Mouse (Mus musculus) heart, embryonic 16.5 days (tissue): ENCODE measurements around the gene Acot7. TPM values are rescaled to one million over a fixed set of nuclear protein-coding genes. Genes with fewer than 3 reads are reported as not detected.
A peak's percentile ranks its signal among the peaks of the same experiment; 100 is the strongest.

Experiments
- ATAC-seq: fragments of 200-750 bp; cut with Nextera tagmentation; replicated peaks from 2 replicates; pipeline ENCODE4 v1.8.0; 2017; ENCODE audit warnings: moderate number of reproducible peaks; ENCODE audit not compliant: insufficient read depth, low FRiP score; ENCODE audit errors: extremely low read depth
- H3K27ac ChIP-seq: fragments of 300-500 bp; sonication (generic); 2 replicates; pipeline ENCODE4 v1.5.1; 2014; ENCODE audit warnings: mild to moderate bottlenecking, low read length, control low read depth, moderate library complexity
- H3K27me3 ChIP-seq: fragments of 300-500 bp; sonication (generic); 2 replicates; pipeline ENCODE4 v1.6.1; 2014; ENCODE audit warnings: low read length, mixed read lengths; ENCODE audit not compliant: control insufficient read depth, insufficient read depth
- H3K36me3 ChIP-seq: fragments of 300-500 bp; sonication (generic); 2 replicates; pipeline ENCODE4 v1.6.1; 2014; ENCODE audit not compliant: control insufficient read depth, insufficient read depth
- H3K4me1 ChIP-seq: fragments of 300-500 bp; sonication (generic); 2 replicates; pipeline ENCODE4 v1.6.1; 2014; ENCODE audit warnings: low read length, mixed read lengths; ENCODE audit not compliant: control insufficient read depth, insufficient read depth
- H3K4me2 ChIP-seq: fragments of 300-500 bp; sonication (generic); 2 replicates; pipeline ENCODE4 v1.6.1; 2014; ENCODE audit warnings: low read depth, mild to moderate bottlenecking, control low read depth, low read length
- H3K4me3 ChIP-seq: fragments of 300-500 bp; sonication (generic); 2 replicates; pipeline ENCODE4 v1.5.1; 2014; ENCODE audit warnings: mild to moderate bottlenecking, control low read depth, low read length
- H3K9ac ChIP-seq: fragments of 300-500 bp; sonication (generic); 2 replicates; pipeline ENCODE4 v1.6.1; 2014; ENCODE audit warnings: low read length, control low read depth
- H3K9me3 ChIP-seq: fragments of 300-500 bp; sonication (generic); replicated peaks from 2 replicates; pipeline ENCODE4 v1.6.1; 2016; ENCODE audit warnings: low read length; ENCODE audit not compliant: control insufficient read depth
- WGBS: fragments of 180-500 bp; shearing (Covaris S2); extraction: QIAGEN DNeasy Blood & Tissue Kit; methylation state at CpG from one replicate; pipeline ENCODE4 v1.1.7; 2014; 5-methylcytosine and 5-hydroxymethylcytosine counted together
- polyA plus RNA-seq: library from polyadenylated mRNA; unstranded; fragments of >200 nt; fragmentation: Nextera tagmentation; extraction: Ambion mirVana; gene quantifications from 2 replicates; pipeline ENCODE4 v1.2.1, GENCODE M21; 2015

The Acot7 gene
- polyA plus RNA-seq, 1 experiment from 2014 or later = 67.7 TPM

- Histone ChIP-seq H3K9ac (no peak overlapping the region), H3K36me3 (no peaks in the 10 kb centered on the region), H3K27ac (peak overlapping the region; percentile 83), H3K4me2 (no peak overlapping the region), H3K4me1 (peaks cover 66% of the 10 kb centered on the region), H3K4me3 (no peak overlapping the region), H3K9me3 (no peaks in the 10 kb centered on the region), H3K27me3 (no peaks in the 10 kb centered on the region)
- 59% methylated on average over 5 of the region's 5 CpGs for WGBS
- no peak for ATAC-seq
Observed at GRCm38 (mm10) chr4:152265791-152266190, 87.9 kb downstream of the Acot7 start.

DNA sequence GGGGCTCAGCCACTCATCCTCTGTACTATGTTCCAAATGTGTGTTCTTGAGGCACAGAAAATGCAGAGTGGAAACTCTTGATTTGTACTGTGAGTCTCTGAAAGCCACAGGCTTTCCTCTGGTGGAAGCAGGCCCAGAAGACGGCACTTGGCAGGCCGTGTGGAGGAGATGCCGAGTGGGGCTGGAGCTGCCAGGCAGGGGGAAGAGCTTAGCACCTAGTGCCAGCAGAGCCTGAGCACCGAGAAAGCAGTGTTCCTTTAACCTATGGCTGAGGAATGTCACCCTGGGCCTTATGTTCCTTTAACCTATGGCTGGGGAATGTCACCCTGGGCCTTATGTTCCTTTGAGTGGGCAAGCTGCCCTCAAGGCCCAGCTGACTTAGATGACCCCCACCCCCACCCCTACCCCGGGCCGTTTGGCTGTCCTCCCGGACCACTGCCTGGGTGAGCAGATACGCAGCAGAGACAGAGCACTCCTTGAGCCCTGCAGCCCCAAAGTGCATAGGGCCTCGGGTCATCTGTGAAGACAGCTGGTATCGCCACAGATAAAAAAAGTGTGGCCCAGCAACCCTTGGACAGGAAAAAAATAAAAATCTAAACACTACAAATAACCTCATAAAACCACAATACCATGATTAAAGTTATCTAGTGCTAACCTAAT lies 88.4 kb downstream of the Acot7 start:
- peaks cover 67% of the 10 kb centered on the region for H3K4me1 ChIP-seq
- no peak for ATAC-seq
- H3K36me3 ChIP-seq = no peaks in the 10 kb centered on the region
- peak overlapping the region; percentile 8; the same call in 1 of the 2 replicates for H3K9ac ChIP-seq
- H3K4me2 ChIP-seq = no peak overlapping the region
- WGBS = 27% methylated on average over 10 of the region's 10 CpGs
- no peaks in the 10 kb centered on the region for H3K9me3 ChIP-seq
- H3K27ac ChIP-seq = peak overlapping the region; percentile 83
- no peaks in the 10 kb centered on the region for H3K27me3 ChIP-seq
- no peak overlapping the region for H3K4me3 ChIP-seq

DNA sequence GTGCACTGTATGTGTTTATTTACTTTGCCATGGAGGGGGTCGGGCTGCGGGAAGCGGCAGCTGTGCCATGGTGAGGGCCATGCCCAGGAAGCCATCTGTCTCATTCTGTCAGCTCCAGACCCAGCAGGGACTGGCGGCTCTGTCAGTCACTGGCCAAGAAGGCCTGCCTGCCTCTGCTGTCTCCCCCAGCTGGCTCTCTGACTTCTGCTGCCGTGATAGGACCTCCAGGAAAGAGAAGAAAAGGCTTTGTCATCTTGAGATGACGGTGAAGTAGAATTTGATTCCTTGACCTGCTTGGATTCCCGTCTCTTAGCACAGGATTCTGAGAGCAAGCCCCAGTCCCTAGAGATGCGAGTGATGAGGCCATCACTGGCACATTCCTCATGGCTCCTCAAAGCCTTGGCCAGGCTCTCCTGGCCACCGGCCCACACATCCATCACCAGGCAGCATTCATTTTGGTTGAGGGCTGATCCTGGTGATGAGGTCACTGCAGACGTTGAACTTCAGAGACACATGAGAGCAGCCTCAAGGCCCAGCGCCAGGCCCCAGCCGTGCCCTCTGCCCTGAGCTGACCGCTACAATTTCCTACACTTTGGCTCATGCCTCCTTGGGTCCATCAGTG lies 89.9 kb downstream of the Acot7 start:
- Histone ChIP-seq H3K4me1 (peaks cover 68% of the 10 kb centered on the region), H3K9ac (no peak overlapping the region), H3K4me3 (no peak overlapping the region), H3K27ac (no peak overlapping the region), H3K27me3 (no peaks in the 10 kb centered on the region), H3K36me3 (no peaks in the 10 kb centered on the region), H3K4me2 (no peak overlapping the region), H3K9me3 (no peaks in the 10 kb centered on the region)
- WGBS = 61% methylated on average over 13 of the region's 13 CpGs
- no peak for ATAC-seq

DNA sequence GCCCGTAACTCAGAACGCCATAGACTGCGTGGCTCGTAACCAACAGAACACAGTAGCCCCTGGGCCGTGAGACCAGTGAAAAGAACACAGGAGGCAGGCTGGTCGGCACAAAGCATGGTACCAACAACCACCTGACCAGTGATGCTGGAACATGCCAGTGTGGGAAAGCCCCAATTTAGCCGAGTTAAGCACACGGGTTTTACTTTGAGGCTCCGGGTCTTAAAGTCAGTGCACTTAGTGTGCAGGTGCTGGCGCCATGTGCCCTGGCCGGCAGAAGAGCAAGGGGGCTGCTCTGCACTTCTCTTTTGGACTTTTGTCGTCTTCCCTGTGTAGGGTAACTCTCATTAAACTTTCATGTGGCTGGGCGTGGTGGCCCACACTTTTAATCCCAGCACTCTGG lies 92.0 kb downstream of the Acot7 start:
- WGBS = 91% methylated on average over 13 of the region's 13 CpGs
- no peak overlapping the region for H3K9ac ChIP-seq
- H3K4me1 ChIP-seq = peaks cover 59% of the 10 kb centered on the region
- H3K4me3 ChIP-seq = no peak overlapping the region
- H3K9me3 ChIP-seq = no peaks in the 10 kb centered on the region
- H3K36me3 ChIP-seq = no peaks in the 10 kb centered on the region
- H3K27ac ChIP-seq = no peak overlapping the region; the same call in 1 of the 2 replicates
- H3K27me3 ChIP-seq = no peaks in the 10 kb centered on the region
- ATAC-seq = no peak
- no peak overlapping the region for H3K4me2 ChIP-seq

DNA sequence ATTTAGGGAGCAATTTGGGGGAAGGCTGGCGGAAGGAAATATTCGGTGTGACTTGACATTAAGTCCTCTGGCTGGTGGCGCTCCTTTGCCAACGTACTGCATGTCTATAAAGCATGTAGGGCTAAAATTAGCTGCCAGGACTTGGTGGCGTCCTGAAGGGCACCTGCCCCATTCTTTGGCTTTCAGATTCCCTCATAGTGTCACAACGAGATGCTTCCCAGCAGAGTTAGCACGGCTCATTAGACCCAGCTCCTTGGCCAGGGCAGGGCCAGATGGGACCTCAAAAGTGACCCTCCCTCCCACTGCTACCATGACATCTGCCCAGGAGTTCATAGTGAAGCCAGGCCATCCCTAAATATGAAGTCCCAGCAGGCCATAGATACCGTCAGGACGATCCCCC lies 92.7 kb downstream of the Acot7 start:
- Histone ChIP-seq H3K27ac (peak overlapping the region; percentile 23; the same call in 1 of the 2 replicates), H3K4me2 (no peak overlapping the region), H3K9me3 (no peaks in the 10 kb centered on the region), H3K4me1 (peaks cover 60% of the 10 kb centered on the region), H3K9ac (no peak overlapping the region), H3K36me3 (no peaks in the 10 kb centered on the region), H3K27me3 (no peaks in the 10 kb centered on the region), H3K4me3 (no peak overlapping the region)
- ATAC-seq = no peak
- 54% methylated on average over 9 of the region's 9 CpGs for WGBS

- ATAC-seq = no peak
- Histone ChIP-seq H3K9me3 (no peaks in the 10 kb centered on the region), H3K4me2 (no peak overlapping the region), H3K4me1 (peaks cover 53% of the 10 kb centered on the region), H3K4me3 (no peak overlapping the region), H3K9ac (no peak overlapping the region), H3K36me3 (no peaks in the 10 kb centered on the region), H3K27ac (no peak overlapping the region; the same call in 1 of the 2 replicates), H3K27me3 (no peaks in the 10 kb centered on the region)
- 84% methylated on average over 11 of the region's 11 CpGs for WGBS
Observed at GRCm38 (mm10) chr4:152271334-152271733, 93.4 kb downstream of the Acot7 start.

DNA sequence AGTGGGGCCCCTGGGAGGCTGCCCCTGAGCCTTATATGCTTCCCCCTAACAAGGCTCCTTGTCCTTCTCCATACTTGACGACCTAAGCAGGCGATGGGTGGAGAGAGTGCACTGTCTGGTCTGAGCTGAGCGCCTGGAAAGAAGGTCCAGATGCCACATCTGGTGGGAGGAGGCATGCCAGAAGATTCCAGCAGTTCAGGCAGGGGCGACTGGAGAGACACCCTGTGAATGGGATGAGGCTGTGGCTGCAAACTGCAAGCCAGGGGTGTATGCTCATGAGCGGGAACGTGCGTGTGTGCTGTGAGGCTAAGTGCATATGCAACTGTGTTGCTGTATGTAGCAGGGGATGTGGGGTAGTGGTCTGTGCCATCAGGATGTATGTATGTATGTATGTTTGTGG lies 94.1 kb downstream of the Acot7 start:
- peaks cover 50% of the 10 kb centered on the region for H3K4me1 ChIP-seq

GRCm38 (mm10) chr4:152272449-152273049 lies 94.6 kb downstream of the Acot7 start:
- H3K4me3 ChIP-seq = no peak overlapping the region
- H3K4me2 ChIP-seq = no peak overlapping the region
- H3K27me3 ChIP-seq = no peaks in the 10 kb centered on the region
- WGBS = 17% methylated on average over 9 of the region's 9 CpGs
- H3K9me3 ChIP-seq = no peaks in the 10 kb centered on the region
- H3K4me1 ChIP-seq = peaks cover 47% of the 10 kb centered on the region
- peak overlapping the region; percentile 42 for H3K9ac ChIP-seq
- H3K27ac ChIP-seq = peak overlapping the region; percentile 86
- ATAC-seq = peak; percentile 29
- no peaks in the 10 kb centered on the region for H3K36me3 ChIP-seq

More for the DNA sequence above, 94.1 kb downstream of the Acot7 start:
- 56% methylated on average over 7 of the region's 7 CpGs for WGBS
- Histone ChIP-seq H3K27me3 (no peaks in the 10 kb centered on the region), H3K27ac (peak overlapping the region; percentile 86), H3K4me3 (no peak overlapping the region), H3K36me3 (no peaks in the 10 kb centered on the region), H3K9me3 (no peaks in the 10 kb centered on the region), H3K4me2 (no peak overlapping the region), H3K9ac (peak overlapping the region; percentile 11; the same call in 1 of the 2 replicates)
- no peak for ATAC-seq

DNA sequence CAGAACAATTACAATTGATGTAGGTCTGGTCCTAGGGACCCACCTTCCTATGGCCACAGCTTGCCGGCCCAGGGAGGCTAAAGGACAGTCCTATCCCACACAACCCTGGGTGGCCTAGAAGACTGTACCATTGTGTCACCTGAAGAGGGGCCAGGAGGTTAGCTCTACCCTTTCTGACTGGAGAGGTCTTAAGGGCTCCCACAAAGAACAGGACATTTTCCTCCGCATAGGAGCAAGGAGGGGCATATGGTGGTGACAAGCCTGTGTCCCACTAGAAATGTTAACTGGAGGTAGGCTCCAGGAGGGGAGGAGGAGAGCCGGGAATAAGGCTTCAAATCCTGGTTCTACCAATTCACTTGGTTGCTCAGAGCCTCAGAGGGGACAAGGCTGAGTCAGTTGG lies 95.3 kb downstream of the Acot7 start:
- H3K4me1 ChIP-seq = peaks cover 42% of the 10 kb centered on the region
- no peaks in the 10 kb centered on the region for H3K9me3 ChIP-seq
- no peaks in the 10 kb centered on the region; the same call in 1 of the 2 replicates for H3K36me3 ChIP-seq
- peak overlapping the region; percentile 42 for H3K9ac ChIP-seq
- H3K4me3 ChIP-seq = no peak overlapping the region
- WGBS = 31% methylated on average over 3 of the region's 3 CpGs
- no peak for ATAC-seq
- no peaks in the 10 kb centered on the region for H3K27me3 ChIP-seq
- peak overlapping the region; percentile 86 for H3K27ac ChIP-seq
- no peak overlapping the region for H3K4me2 ChIP-seq
